Mouse (Mus musculus): ENCODE data around the gene Ovol3. TPM values are rescaled to one million over a fixed set of nuclear protein-coding genes. Genes with fewer than 3 reads are reported as not detected.
"Not testable (repeated sequence)": the region's sequence is repeated elsewhere in the genome, so short reads cannot be mapped to it uniquely, and the experiment has no call there.

Ovol3 gene
- polyA plus RNA-seq, 1 experiment from 2014 or later, result not detected

DNA sequence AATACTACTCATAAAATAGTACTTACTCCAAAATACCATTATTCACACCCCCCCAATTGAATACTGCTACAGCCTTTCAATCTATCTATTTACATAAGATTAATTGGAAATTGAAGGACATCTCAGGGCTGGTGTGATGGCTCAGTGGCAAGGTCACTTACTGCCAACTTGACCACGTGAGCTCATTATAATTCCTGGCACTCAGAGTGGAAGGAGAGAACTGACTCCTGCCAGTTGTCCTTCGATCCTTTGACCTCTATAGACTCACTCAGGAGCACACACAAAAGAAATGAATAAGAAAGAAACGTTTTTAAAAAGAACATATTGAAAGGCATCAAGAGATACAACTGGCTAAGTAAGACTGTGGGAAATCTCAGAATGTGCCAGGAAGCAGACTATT is 19.6 kb downstream of the Ovol3 start:
- H3K4me2 ChIP-seq (ENCODE audit: low read length), result no peak overlapping the region
- ATAC-seq (ENCODE audit: insufficient number of reproducible peaks, insufficient read depth, low FRiP score, low read depth), result no peak
- H3K9me3 ChIP-seq (ENCODE audit: control insufficient read depth, low read length), result no peaks in the 10 kb centered on the region
- no peak overlapping the region for H3K9ac ChIP-seq (ENCODE audit: low read length)
- no peaks in the 10 kb centered on the region for H3K36me3 ChIP-seq (ENCODE audit: control insufficient read depth, insufficient read depth, low read length)
- H3K4me1 ChIP-seq (ENCODE audit: control insufficient read depth in 2 of 2, insufficient read depth in 2 of 2, low read length in 2 of 2), result peaks cover 5 to 7% of the 10 kb centered on the region in 2 experiments
- no peak overlapping the region for H3K27ac ChIP-seq (replicated peaks in 1 of 2; ENCODE audit: control insufficient read depth in 1 of 2, insufficient read depth in 1 of 2, low read depth in 2 of 2, low read length in 2 of 2)
- no peak overlapping the region for H3K4me3 ChIP-seq (ENCODE audit: control insufficient read depth in 1 of 2, insufficient read depth in 1 of 2, low read depth in 1 of 2, low read length in 2 of 2)
- no peaks in the 10 kb centered on the region for H3K27me3 ChIP-seq (ENCODE audit: control insufficient read depth, insufficient read depth, low read length)
- 82% methylated on average over 3 of the region's 3 CpGs for WGBS

DNA sequence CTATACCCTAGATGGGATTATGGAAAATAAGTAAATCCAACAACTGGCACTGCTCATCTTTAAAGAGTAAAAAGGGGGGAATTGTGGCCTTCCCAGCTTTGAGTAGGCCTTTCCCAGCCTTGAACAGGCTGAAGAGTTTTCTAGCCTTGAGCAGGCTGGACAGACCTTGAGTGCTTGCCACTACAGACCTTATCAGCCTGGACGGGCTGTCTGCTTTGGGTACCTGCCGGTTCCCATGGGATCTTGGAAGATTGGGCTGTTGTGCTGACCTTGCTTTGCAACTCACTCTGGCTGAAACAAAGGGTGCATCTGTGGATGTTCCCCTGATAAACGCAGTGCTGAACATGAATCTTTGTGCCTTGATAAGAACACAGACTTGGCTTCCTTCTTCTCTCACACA is 21.6 kb downstream of the Ovol3 start:
- no peak for ATAC-seq (ENCODE audit: insufficient number of reproducible peaks, insufficient read depth, low FRiP score, low read depth)
- Histone ChIP-seq H3K9me3 (ENCODE audit: control insufficient read depth, low read length) (no peaks in the 10 kb centered on the region), H3K27me3 (ENCODE audit: control insufficient read depth, insufficient read depth, low read length) (no peaks in the 10 kb centered on the region), H3K4me1 (ENCODE audit: control insufficient read depth in 2 of 2, insufficient read depth in 2 of 2, low read length in 2 of 2) (peaks cover under 1 to 3% of the 10 kb centered on the region in 2 experiments; a peak in 2 of 4 replicates), H3K4me3 (ENCODE audit: control insufficient read depth in 1 of 2, insufficient read depth in 1 of 2, low read depth in 1 of 2, low read length in 2 of 2) (no peak overlapping the region), H3K36me3 (ENCODE audit: control insufficient read depth, insufficient read depth, low read length) (no peaks in the 10 kb centered on the region), H3K4me2 (ENCODE audit: low read length) (no peak overlapping the region), H3K9ac (ENCODE audit: low read length) (no peak overlapping the region), H3K27ac (replicated peaks in 1 of 2; ENCODE audit: control insufficient read depth in 1 of 2, insufficient read depth in 1 of 2, low read depth in 2 of 2, low read length in 2 of 2) (no peak overlapping the region)
- 70% methylated on average over 3 of the region's 3 CpGs for WGBS

DNA sequence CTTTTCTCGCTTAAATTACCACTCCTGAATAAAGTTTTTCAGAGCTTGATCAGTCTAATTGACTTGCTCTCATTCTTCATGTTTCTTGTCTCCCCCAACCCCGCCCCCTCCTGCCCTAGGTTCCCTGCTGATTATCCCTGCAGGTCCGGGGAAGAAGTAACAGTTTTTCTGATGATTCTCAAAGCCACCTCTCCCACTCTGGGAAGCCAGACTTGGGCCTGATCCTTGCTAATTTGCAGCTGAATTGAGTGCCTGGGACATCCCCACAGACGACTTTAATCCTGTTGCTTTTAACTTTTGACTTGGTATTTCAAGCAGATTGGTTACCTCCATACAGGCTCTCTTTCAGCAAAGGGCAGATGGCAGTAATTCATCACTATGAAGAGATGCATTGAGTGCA is 24.5 kb downstream of the Ovol3 start:
- Histone ChIP-seq H3K27me3 (ENCODE audit: control insufficient read depth, insufficient read depth, low read length) (no peaks in the 10 kb centered on the region), H3K27ac (replicated peaks in 1 of 2; ENCODE audit: control insufficient read depth in 1 of 2, insufficient read depth in 1 of 2, low read depth in 2 of 2, low read length in 2 of 2) (no peak overlapping the region), H3K9me3 (ENCODE audit: control insufficient read depth, low read length) (no peaks in the 10 kb centered on the region), H3K4me3 (ENCODE audit: control insufficient read depth in 1 of 2, insufficient read depth in 1 of 2, low read depth in 1 of 2, low read length in 2 of 2) (no peak overlapping the region), H3K4me1 (ENCODE audit: control insufficient read depth in 2 of 2, insufficient read depth in 2 of 2, low read length in 2 of 2) (no peaks in the 10 kb centered on the region), H3K9ac (ENCODE audit: low read length) (no peak overlapping the region), H3K4me2 (ENCODE audit: low read length) (no peak overlapping the region), H3K36me3 (ENCODE audit: control insufficient read depth, insufficient read depth, low read length) (no peaks in the 10 kb centered on the region)
- 24% methylated on average over 4 of the region's 4 CpGs for WGBS
- no peak for ATAC-seq (ENCODE audit: insufficient number of reproducible peaks, insufficient read depth, low FRiP score, low read depth)

DNA sequence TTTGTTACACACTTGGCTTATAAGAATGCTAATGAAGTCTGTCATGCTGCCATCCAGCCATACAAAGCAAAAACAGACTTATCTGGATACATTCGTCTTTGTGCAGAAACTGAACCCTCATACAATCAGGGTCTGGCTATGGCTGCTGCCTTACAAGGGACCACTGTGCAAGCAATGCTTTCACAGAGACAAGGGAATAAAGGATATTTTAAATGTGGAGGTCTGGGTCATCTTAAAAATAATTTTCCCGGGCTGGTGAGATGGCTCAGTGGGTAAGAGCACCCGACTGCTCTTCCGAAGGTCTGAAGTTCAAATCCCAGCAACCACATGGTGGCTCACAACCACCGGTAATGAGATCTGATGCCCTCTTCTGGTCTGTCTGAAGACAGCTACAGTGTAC is 29.2 kb downstream of the Ovol3 start:
- H3K36me3 ChIP-seq (ENCODE audit: control insufficient read depth, insufficient read depth, low read length); H3K27me3 ChIP-seq (ENCODE audit: control insufficient read depth, insufficient read depth, low read length); H3K4me1 ChIP-seq (ENCODE audit: control insufficient read depth in 2 of 2, insufficient read depth in 2 of 2, low read length in 2 of 2); H3K27ac ChIP-seq (replicated peaks in 1 of 2; ENCODE audit: control insufficient read depth in 1 of 2, insufficient read depth in 1 of 2, low read depth in 2 of 2, low read length in 2 of 2); H3K4me2 ChIP-seq (ENCODE audit: low read length); ATAC-seq (ENCODE audit: insufficient number of reproducible peaks, insufficient read depth, low FRiP score, low read depth); H3K9ac ChIP-seq (ENCODE audit: low read length); H3K4me3 ChIP-seq (ENCODE audit: control insufficient read depth in 1 of 2, insufficient read depth in 1 of 2, low read depth in 1 of 2, low read length in 2 of 2); H3K9me3 ChIP-seq (ENCODE audit: control insufficient read depth, low read length): not testable (repeated sequence)
- WGBS, result 49% methylated on average over 5 of the region's 5 CpGs

DNA sequence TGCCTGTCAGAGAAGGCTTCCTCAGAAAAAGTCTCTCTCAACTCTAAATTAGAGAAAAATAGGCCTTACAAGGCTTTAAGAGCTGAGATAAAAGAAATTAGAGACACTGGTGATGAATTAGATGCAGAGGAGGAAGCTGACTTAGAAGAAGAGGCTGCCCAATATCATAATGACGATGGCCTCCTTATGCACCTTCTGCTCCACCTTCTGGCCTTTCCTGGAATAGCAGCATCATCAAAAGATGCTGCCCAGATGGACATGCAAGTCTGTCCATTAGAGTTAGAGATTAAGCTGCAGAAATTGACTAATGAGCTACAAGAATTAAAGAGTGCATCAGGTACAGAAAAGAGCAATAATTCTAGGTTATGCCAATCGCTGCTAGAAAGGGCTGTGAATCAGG is 30.1 kb downstream of the Ovol3 start:
- Histone ChIP-seq H3K4me3 (ENCODE audit: control insufficient read depth in 1 of 2, insufficient read depth in 1 of 2, low read depth in 1 of 2, low read length in 2 of 2) (no peak overlapping the region), H3K27me3 (ENCODE audit: control insufficient read depth, insufficient read depth, low read length) (no peaks in the 10 kb centered on the region), H3K4me2 (ENCODE audit: low read length) (no peak overlapping the region), H3K27ac (replicated peaks in 1 of 2; ENCODE audit: control insufficient read depth in 1 of 2, insufficient read depth in 1 of 2, low read depth in 2 of 2, low read length in 2 of 2) (no peak overlapping the region), H3K9ac (ENCODE audit: low read length) (no peak overlapping the region), H3K4me1 (ENCODE audit: control insufficient read depth in 2 of 2, insufficient read depth in 2 of 2, low read length in 2 of 2) (peaks cover 7% of the 10 kb centered on the region in 2 experiments; a peak in 3 of 4 replicates), H3K36me3 (ENCODE audit: control insufficient read depth, insufficient read depth, low read length) (no peaks in the 10 kb centered on the region), H3K9me3 (ENCODE audit: control insufficient read depth, low read length) (no peaks in the 10 kb centered on the region)
- no peak for ATAC-seq (ENCODE audit: insufficient number of reproducible peaks, insufficient read depth, low FRiP score, low read depth)
- WGBS, result 3% methylated on average over 2 of the region's 2 CpGs

DNA sequence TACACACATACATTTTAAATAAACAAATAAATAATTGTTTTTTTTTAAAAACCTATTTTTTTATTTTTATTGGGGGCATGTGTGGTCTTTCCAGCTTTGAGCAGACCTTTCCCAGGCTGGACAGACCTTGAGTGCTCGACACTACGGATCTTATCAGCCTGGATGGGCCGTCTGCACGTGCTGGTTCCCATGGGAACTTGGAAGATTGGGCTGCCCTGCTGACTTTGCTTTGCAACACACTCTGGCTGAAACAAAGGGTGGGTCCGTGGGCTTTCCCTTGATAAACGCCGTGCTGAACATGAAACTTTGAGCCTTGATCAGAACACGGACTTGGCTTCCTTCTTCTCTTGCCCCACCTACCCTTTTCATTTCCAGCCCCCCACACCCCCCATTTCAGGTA is 31.1 kb downstream of the Ovol3 start:
- peaks cover 7% of the 10 kb centered on the region in 2 experiments; a peak in 3 of 4 replicates for H3K4me1 ChIP-seq (ENCODE audit: control insufficient read depth in 2 of 2, insufficient read depth in 2 of 2, low read length in 2 of 2)
- H3K36me3 ChIP-seq (ENCODE audit: control insufficient read depth, insufficient read depth, low read length), result no peaks in the 10 kb centered on the region
- H3K4me3 ChIP-seq (ENCODE audit: control insufficient read depth in 1 of 2, insufficient read depth in 1 of 2, low read depth in 1 of 2, low read length in 2 of 2), result no peak overlapping the region
- no peak overlapping the region for H3K27ac ChIP-seq (replicated peaks in 1 of 2; ENCODE audit: control insufficient read depth in 1 of 2, insufficient read depth in 1 of 2, low read depth in 2 of 2, low read length in 2 of 2)
- no peaks in the 10 kb centered on the region for H3K27me3 ChIP-seq (ENCODE audit: control insufficient read depth, insufficient read depth, low read length)
- peak overlapping the region; percentile 44 for H3K4me2 ChIP-seq (ENCODE audit: low read length)
- no peaks in the 10 kb centered on the region for H3K9me3 ChIP-seq (ENCODE audit: control insufficient read depth, low read length)
- ATAC-seq (ENCODE audit: insufficient number of reproducible peaks, insufficient read depth, low FRiP score, low read depth), result no peak
- H3K9ac ChIP-seq (ENCODE audit: low read length), result peak overlapping the region; percentile 30; the same call in 1 of the 2 replicates
- WGBS, result 9% methylated on average over 8 of the region's 8 CpGs

DNA sequence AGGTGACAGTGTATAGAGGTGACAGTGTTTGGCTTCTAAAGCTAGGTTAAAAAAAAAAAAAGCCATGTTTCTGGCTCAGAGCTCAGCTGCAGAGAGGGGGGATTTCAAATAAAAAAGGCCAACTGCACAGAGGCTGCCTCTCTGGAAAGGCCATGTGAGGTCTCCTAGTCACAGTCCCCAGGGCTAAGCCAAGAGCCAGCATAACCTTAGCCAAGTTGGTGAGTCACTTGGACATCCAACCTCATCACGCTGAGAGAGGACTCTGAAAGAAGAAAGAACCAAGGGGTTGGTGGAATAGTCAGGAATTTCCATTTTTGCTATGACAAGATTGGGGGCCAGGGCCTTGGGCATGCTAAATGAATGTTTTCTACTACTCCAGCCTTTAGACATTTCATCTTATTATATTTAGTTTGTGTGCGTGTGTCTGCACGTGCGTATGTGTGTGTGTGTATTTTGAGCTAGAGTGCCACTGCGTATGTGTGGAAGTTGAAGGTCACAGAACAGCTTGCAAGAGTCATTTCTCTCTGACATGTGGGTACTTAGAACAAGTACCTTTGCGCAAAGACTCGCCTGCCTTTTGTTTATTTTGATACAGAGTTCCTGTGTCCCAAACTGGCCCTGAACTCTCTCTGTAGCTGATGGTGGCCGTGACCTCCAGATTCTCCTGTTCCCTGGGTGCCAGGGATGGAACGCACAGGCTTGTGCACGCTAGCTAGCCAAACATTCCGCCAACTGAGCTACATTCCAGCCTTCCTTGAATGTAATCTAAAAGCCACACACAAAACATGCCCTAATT is 32.4 kb downstream of the Ovol3 start:
- no peaks in the 10 kb centered on the region for H3K36me3 ChIP-seq (ENCODE audit: control insufficient read depth, insufficient read depth, low read length)
- H3K27me3 ChIP-seq (ENCODE audit: control insufficient read depth, insufficient read depth, low read length), result no peaks in the 10 kb centered on the region
- no peak overlapping the region for H3K4me2 ChIP-seq (ENCODE audit: low read length)
- no peak for ATAC-seq (ENCODE audit: insufficient number of reproducible peaks, insufficient read depth, low FRiP score, low read depth)
- H3K4me1 ChIP-seq (ENCODE audit: control insufficient read depth in 2 of 2, insufficient read depth in 2 of 2, low read length in 2 of 2), result peaks cover 9 to 10% of the 10 kb centered on the region in 2 experiments; a peak in 3 of 4 replicates
- no peak overlapping the region for H3K4me3 ChIP-seq (ENCODE audit: control insufficient read depth in 1 of 2, insufficient read depth in 1 of 2, low read depth in 1 of 2, low read length in 2 of 2)
- H3K9me3 ChIP-seq (ENCODE audit: control insufficient read depth, low read length), result no peaks in the 10 kb centered on the region
- H3K27ac ChIP-seq (replicated peaks in 1 of 2; ENCODE audit: control insufficient read depth in 1 of 2, insufficient read depth in 1 of 2, low read depth in 2 of 2, low read length in 2 of 2), result peak overlapping the region in 1 of 2 experiments; percentile 22; a peak in 1 of 4 replicates
- WGBS, result 61% methylated on average over 11 of the region's 11 CpGs
- H3K9ac ChIP-seq (ENCODE audit: low read length), result no peak overlapping the region

DNA sequence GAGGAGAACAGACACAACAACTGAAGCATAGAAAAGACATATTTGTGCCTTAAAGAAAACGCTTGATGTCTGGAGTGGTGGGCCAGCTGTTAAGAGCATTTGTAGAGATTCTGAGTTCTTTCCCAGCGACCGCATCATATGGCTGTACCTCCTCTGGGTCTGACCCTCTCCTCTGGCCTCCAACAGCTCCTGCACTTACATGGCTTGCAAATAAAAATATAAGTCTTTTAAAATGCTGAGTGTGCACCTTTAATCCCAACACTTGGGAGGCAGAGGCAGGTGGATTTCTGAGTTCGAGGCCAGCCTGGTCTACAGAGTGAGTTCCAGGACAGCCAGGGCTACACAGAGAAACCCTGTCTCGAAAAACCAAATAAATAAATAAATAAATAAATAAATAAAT is 34.9 kb downstream of the Ovol3 start:
- H3K9me3 ChIP-seq (ENCODE audit: control insufficient read depth, low read length); H3K4me3 ChIP-seq (ENCODE audit: control insufficient read depth in 1 of 2, insufficient read depth in 1 of 2, low read depth in 1 of 2, low read length in 2 of 2); H3K27ac ChIP-seq (replicated peaks in 1 of 2; ENCODE audit: control insufficient read depth in 1 of 2, insufficient read depth in 1 of 2, low read depth in 2 of 2, low read length in 2 of 2); H3K9ac ChIP-seq (ENCODE audit: low read length); H3K36me3 ChIP-seq (ENCODE audit: control insufficient read depth, insufficient read depth, low read length); H3K27me3 ChIP-seq (ENCODE audit: control insufficient read depth, insufficient read depth, low read length); H3K4me2 ChIP-seq (ENCODE audit: low read length); ATAC-seq (ENCODE audit: insufficient number of reproducible peaks, insufficient read depth, low FRiP score, low read depth): not testable (repeated sequence)
- 85% methylated on average over 5 of the region's 5 CpGs for whole genome bisulfite sequencing
- peaks cover 10 to 13% of the 10 kb centered on the region in 2 experiments; a peak in 3 of 4 replicates for H3K4me1 ChIP-seq (ENCODE audit: control insufficient read depth in 2 of 2, insufficient read depth in 2 of 2, low read length in 2 of 2)

Measured in heart, embryonic 14.5 days (tissue).